Mouse (Mus musculus): ENCODE measurements around the gene Olfr676.
"Not testable (repeated sequence)": the region's sequence is repeated elsewhere in the genome, so short reads cannot be mapped to it uniquely, and the experiment has no call there.

Olfr676 gene

GRCm38 (mm10) chr7:105032398-105032797, at the start of gene Olfr676:
Olfr676 (plus strand) TSS chr7:105032698.
- no peak for DNase-seq (ENCODE audit: low read depth, low spot score)

DNA sequence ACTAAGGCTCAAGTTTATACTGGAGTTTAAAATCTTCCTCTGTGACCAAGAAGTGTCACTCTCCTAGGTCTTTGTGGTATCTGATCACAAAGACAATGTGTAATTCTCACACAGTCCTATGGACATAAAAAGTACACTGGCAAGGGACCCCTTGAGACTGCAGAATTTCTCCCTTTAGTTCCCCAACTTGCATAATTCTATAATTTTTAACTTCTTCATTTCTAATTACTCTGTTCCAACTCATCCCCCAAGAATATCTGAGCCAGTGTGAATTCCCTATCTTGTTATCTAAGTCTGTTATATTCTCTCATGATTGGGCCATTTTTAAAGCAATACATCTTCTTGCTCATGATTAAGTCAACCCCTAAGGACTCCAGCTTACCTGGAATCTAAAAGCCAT, 30.6 kb upstream of the Olfr676 start, which contains the start of gene Olfr672:
TSS of gene Olfr672 (minus strand) at position 101 of the 400 bp plus-strand sequence.
- no peak for DNase-seq (ENCODE audit: low read depth, low spot score)

- no peak for DNase-seq (ENCODE audit: low read depth, low spot score)
Measured at GRCm38 (mm10) chr7:105022530-105022929, 10.0 kb upstream of the Olfr676 start.

DNA sequence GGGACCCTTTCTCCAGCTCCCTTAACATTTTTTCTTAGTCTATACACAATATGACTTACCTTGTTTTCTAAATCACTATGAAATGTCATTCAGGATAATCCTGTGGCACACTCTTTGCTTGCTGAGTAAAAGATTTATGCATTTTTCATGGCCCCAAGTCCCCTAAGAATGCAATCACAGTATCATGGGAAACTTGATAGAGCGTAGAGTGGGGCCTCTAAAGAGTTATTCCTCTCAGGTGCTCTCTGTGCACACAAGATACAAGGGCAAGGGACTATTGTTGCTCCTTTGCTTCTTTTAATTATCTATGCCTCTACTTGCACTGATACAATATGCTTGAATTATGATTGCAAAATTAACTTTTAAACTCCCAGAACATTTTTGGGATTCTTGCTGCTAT, 4.1 kb upstream of the Olfr676 start, which contains the start of gene Olfr675:
TSS of gene Olfr675 (minus strand) at position 101 of the 400 bp plus-strand sequence.
- DNase-seq (ENCODE audit: low read depth, low spot score) = no peak

- DNase-seq (ENCODE audit: low read depth, low spot score) = not testable (repeated sequence)
Measured at GRCm38 (mm10) chr7:105033836-105034235, 1.3 kb downstream of the Olfr676 start.

DNA sequence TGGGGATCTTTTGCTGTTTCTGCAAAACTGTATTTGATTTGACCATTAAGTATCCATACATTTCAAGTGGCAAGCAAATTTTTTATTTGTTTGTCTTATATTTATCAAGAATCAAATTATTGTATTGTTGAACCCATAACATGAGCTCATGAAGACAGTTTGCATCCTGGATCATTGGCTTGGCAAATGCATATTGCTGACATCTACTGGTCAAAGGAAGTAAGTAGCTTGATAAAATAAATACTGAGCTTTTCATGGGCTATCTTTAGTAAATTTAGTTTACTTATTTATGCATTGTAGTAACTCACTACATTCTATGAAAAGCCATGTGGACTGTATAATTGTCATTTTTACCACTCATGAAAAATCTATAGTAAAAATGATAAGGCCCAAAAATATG, 26.5 kb downstream of the Olfr676 start:
- DNase-seq (ENCODE audit: low read depth, low spot score) = no peak

GRCm38 (mm10) chr7:105064175-105064574, 31.7 kb downstream of the Olfr676 start, which contains the start of gene Olfr678:
Olfr678 (plus strand) TSS chr7:105064475.
- DNase-seq (ENCODE audit: low read depth, low spot score) = no peak

GRCm38 (mm10) chr7:105080905-105081304, 48.4 kb downstream of the Olfr676 start, which contains the start of gene Olfr679:
Olfr679 (plus strand) TSS chr7:105081205.
- no peak for DNase-seq (ENCODE audit: low read depth, low spot score)
